Mouse (Mus musculus) left cerebral cortex, postnatal 10 days (tissue): ENCODE measurements around the gene Tigar. TPM values are rescaled to one million over a fixed set of nuclear protein-coding genes. Genes with fewer than 3 reads are reported as not detected.

ENCODE experiments used
- DNase-seq, 2 experiments: peaks; one replicate each; pipeline ENCODE4 v3.0.0; 2021 to 2022; ENCODE audit warnings: low spot score in 2 of 2, mixed read lengths in 1 of 2; ENCODE audit errors: extremely low spot score in 1 of 2
- intact Hi-C: fragments of 180-260 bp; cut with DNase I; formaldehyde crosslinking; loops from one replicate; pipeline ENCODE4 v1.15.1; 2025
- total RNA-seq, 2 experiments: library from RNA; stranded (reverse); gene quantifications; 2 replicates each; pipeline ENCODE4 v1.2.3; 2021

Gene Tigar
- total RNA-seq = 10 to 100 TPM; 20.7 to 24.1 TPM

GRCm38 (mm10) chr6:127109402-127109930 lies at the start of gene Tigar:
Tigar (minus strand) TSS chr6:127109557.
- DNase-seq = peak; percentile 93
- intact Hi-C loops = no loop called here

DNA sequence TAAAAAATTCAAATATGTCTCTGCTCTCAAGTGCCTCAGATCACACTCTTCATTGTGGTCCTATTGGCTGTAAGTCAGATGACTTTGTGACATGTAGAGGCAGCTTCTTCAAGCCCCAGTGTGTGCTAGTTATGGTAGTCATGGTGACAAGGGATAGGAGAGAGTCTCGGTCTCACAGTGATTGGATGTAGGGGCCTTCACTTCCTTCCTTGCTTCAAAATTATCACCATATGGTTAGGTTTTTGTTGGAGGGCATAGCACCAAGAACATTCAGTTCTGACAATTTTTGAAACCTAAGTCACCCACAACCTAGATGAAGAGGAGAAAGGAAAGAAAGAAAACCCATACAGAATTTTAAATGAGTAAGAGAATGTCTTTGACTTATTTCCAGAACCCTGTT lies 48.0 kb upstream of the Tigar start:
- intact Hi-C loops = loop anchor here (10.0 kb wide), 1 partner anchor 167 kb away; no protein-coding TSS in a partner anchor
- no peak for DNase-seq

DNA sequence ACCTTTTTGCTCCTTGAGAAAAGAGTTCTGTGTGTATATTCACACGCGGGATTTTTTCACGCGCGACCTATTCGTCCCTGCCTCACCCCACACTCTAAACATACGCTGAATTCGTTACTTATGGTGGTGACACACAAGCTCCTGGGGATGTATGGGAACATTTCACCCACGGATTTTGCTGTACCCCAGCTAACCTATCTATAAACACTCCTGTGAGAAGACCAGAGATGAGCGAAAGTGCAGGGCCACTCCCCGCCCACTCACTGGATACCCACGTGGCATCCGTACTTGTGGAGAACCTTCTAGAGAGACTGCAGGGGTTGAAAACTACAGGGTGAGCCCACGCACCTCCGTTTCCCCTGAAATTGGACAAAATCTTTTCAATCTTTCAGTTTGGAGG lies 46.1 kb upstream of the Tigar start:
- intact Hi-C loops = loop anchor here (10.0 kb wide), 1 partner anchor 169 kb away; no protein-coding TSS in a partner anchor
- no peak for DNase-seq

- peak in 1 of 2 experiments; percentile 84 for DNase-seq
- intact Hi-C loops = loop anchor here (5.0 to 10.0 kb wide), 2 partner anchors 113 to 170 kb away; no protein-coding TSS in a partner anchor
Observed at GRCm38 (mm10) chr6:127154708-127155268, 45.4 kb upstream of the Tigar start.

- no peak for DNase-seq
- intact Hi-C loops = loop anchor here (5.0 to 10.0 kb wide), 2 partner anchors 113 to 171 kb away; no protein-coding TSS in a partner anchor
Observed at GRCm38 (mm10) chr6:127153972-127154707, 44.8 kb upstream of the Tigar start.

- DNase-seq = peak in 1 of 2 experiments; percentile 60
- intact Hi-C loops = loop anchor here (5.0 to 10.0 kb wide), 2 partner anchors 114 to 171 kb away; no protein-coding TSS in a partner anchor
Observed at GRCm38 (mm10) chr6:127153296-127153800, 44.0 kb upstream of the Tigar start.

DNA sequence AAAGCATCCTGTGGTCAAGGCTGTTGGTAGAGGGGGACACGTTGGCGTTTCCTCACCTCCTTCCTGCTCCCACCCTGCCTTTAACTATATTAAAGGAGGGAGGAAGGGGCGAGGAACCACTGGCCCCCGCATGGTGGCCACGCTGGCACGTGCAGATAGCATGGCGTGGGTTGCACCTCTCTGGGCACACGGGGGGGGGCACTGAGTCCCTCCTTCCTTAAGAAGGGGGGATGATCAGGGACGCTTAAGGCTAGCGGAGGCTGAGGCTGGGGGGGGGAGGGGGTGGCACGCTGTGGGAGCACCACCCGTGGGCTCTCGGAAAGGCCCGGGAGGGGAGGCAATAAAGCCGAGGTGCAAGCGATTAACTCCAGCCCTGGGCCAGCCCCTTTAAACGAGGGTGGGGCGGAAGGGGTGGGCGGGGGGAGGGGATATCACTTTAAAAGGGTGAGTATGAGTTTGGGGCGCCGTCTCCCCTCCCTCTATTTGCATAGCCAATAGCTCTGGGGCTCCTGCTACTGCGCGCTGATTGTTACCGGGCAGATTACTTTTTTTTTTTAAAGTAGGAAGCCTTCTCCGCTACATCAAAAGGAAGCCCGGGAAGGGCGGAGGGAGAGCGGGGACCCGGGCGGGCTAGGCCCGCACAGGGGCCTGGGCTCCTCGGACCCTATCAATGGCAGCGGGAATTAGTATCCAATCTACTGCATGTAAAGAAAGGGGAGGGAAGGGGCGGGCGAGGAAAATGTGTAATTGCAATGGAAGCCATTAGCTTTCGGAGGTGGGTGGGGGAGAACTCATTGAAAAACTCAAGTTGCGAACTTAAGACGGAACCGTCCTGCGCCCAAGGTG lies 43.0 kb upstream of the Tigar start, which contains the start of gene Ccnd2:
Gene Ccnd2, minus strand, starts transcription at position 88 of the 846 bp plus-strand sequence.
- intact Hi-C loops = loop anchor here (5.0 to 10.0 kb wide), 2 partner anchors 115 to 172 kb away; no protein-coding TSS in a partner anchor
- peak; percentile 72 to 82 for DNase-seq

DNA sequence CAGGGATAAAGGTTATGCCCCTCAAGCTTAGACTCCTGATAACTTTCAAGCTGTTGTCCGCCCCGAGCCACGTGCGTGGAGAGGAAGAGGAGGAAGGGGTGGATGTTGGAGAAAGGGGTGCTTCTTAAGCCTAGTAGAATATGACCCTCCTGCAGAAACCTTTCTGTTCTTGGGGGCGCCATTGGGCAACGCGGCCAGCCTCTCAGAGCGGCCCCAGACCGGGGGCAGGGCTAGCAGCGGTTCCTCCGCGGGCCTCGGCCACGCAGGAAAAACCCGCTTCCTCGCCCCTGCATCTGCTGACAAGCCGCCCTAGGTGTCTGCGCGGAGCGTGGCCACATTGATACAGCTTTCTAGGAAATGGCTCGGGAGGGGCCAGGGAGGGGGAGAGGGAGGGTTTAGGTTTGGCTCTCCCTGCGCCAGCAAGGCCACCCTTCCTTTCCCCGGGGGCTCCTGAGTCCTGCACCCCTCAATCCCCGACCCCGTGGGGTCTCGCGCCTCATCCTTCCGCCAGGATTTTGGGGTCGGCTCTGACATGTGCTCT lies 42.3 kb upstream of the Tigar start:
- intact Hi-C loops = loop anchor here (2.0 to 10.0 kb wide), 3 partner anchors 116 to 289 kb away; no protein-coding TSS in a partner anchor
- peak in 1 of 2 experiments; percentile 71 for DNase-seq

DNA sequence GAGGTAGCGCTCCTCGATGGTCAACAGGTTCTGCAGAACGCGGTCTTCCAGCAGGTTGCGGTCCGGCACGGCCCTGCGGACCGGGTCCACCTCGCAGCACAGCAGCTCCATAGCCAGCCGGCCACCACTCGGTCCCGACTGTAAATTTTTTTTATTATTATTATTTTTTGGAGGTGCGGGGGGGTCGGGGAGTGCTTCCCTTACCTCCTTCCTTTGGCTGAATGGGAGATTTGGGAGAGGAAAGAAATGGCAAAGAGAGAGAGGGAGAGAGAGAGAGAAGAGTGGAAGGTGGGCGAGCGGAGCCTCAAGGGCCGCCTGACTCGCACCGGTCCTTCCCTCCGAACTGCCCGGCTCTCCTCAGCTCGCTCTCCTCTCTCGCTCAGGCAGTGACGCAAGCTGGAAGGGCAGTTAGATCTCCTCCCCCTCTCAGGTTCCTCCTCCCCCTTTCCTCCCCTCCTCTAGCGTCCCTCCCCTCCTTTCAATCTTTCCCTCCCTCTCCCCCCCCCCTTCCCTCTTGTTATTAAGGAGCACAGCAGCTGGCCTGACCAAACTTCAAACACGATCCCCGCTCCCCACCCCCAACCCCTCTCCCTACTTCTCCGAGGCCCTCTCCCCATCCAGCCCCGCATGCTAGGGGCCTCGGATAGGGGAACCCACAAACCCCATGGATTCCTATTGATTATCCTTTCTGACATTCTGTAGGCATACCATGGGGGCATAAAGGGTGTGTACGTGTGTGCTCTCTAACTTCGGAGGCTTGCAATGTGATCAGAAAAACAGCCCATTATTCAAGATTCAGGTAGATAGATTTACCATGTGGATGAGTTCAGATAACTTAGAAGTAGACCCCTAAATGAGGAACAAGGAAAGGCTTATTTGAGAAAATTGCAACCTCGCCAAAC lies 41.6 kb upstream of the Tigar start:
- DNase-seq = peak in 1 of 2 experiments; percentile 81
- intact Hi-C loops = loop anchor here (2.0 to 10.0 kb wide), 3 partner anchors 116 to 290 kb away; no protein-coding TSS in a partner anchor

DNA sequence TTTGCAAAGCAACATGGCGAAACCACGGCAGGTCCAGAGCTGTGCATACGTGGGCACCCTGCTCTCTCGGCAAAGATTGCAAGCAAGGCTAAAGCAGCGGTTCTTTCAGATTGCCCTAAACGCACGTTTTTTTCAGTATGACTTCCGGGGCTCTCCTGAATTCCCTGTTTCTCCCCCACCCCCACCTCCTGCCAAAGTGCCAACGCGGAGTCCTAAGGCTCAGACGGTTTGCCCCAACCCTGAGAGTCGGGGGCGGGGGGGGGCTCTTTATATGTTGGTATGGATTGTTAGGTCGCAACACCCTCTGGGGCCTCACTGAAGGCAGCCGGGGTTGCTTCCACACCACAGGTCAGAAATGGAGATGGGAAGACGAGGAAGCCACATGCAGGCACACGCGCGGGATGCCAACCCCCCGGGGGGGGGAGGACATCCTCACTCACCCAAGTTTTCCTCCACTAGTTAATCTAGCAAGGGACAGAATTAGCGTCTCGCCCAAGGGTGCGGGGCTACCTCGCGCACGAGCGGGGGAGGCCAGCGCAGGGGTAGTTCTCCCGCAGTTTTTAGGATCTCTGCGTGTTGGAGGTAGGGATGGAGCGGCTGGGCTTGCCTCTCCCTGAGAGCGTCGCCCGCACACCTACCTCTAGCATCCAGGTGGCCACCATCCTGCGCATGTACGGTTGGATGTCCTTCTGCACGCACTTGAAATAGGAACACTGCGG lies 40.7 kb upstream of the Tigar start:
- intact Hi-C loops = loop anchor here (2.0 to 10.0 kb wide), 4 partner anchors 117 to 291 kb away; no protein-coding TSS in a partner anchor
- peak in 1 of 2 experiments; percentile 65 for DNase-seq

DNA sequence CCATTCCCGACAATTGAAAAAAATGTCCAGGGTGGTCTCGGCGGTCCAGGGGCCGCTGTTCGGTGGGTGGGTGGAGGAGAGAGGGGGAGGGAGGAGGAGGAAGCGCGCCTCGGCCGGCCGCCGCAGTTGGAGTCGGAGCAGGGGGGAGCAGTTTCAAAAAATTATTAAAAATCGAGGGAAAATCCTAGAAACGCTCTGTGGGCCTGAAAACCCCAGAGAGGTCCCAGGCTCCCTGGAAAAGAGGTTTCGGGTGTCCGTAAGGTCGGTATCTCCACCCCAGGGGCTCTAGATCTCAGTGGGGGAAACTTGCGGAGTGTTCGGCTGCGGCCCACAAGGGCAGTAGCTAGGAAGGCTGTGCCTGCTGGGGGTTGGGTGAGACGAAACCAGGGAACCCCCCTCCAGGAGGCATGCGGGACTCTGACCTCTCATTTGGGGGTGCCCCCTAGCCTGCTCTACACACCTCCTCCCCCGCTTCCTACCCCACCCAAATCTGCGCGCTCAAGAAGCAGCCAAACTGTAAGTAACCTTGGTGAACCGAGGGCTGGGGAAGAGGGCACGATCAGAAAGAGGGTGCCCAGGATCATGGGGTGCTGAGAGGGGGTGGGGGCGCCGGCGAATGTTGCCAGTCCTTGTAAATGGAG lies 40.1 kb upstream of the Tigar start:
- intact Hi-C loops = loop anchor here (2.0 kb wide), 1 partner anchor 209 kb away; no protein-coding TSS in a partner anchor
- DNase-seq = peak in 1 of 2 experiments; percentile 48

DNA sequence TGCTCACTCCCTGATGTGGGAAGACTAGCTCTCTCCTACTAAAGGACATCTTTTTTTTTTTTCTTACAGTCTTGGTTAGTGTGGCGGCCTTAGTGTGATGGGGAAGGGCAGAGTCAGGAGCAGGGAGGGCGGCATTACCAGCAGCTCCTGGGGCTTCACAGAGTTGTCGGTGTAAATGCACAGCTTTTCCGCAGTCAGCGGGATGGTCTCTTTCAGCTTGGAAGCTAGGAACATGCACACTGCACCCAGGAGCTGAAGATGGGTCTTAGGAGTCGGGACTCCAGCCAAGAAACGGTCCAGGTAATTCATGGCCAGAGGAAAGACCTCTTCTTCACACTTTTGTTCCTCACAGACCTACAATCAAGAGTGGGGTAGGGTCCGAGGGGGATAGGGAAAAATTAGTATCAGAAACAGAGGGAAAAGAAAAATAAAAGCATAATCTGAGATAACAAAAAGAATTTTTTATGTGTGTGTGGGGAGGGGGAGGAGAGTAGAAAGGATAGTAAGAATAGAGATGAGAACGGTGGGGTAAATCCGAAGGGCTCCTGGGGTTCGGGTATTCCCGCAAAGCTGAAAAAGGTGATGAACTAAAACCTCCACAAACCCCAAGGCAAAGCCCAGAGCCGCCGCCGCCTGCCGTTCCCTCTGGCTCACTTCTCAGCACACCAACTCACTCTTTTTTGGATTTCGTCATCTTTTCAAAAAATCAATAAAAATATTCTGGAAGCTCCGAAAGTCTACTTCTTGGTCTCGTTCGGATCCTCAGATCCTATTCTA lies 39.4 kb upstream of the Tigar start:
- DNase-seq = no peak
- intact Hi-C loops = loop anchor here (2.0 kb wide), 1 partner anchor 210 kb away; no protein-coding TSS in a partner anchor

DNA sequence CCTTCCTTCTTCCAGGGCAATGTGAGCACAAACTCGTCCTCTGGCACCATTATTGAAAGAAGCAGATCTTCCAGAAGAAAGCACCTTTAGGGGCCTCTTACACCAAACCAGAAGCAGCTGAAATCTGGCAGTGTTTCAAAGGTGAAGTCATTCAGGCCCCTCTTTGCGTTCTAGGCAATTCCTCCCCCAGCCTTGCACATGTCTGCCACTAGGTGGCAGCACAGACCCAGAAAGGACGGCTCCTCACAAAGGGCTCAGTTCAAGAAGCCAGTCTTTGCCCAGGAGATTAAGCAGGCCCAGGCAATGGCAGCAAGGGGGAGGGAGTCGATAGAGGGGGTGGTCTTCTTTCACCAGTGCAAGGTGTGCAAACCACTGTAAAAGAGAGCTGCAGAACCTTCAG lies 38.3 kb upstream of the Tigar start:
- peak; percentile 79 to 87 for DNase-seq
- intact Hi-C loops = loop anchor here (2.0 kb wide), 1 partner anchor 211 kb away; no protein-coding TSS in a partner anchor

- no peak for DNase-seq
- intact Hi-C loops = no loop called here
Observed at GRCm38 (mm10) chr6:127146322-127146947, 37.1 kb upstream of the Tigar start.
